ENCODE assay signal across 9 mouse cellular contexts in genomic region chr15:88247974-88248625, GRCm38 (mm10).
DNase-seq lines count a peak whose midpoint lies in the region; ATAC-seq and TF ChIP-seq lines count a peak whose summit lies in the region.
"Had no signal": no experiment of that assay in that cellular context is flagged by ENCODE, and none has a peak within 500 bp of the region (broad histone marks: within the 10 kb centered on the region; RNA-seq: fewer than 3 reads in every experiment).

No protein-coding gene starts in this region.

- no peak for TF ChIP-seq POLR2A in bone marrow, adult 2 months (IDR thresholded peaks at IDR 0.05; ENCODE audit: borderline replicate concordance, control insufficient read depth, low read depth, low read length)

- peak; percentile 12 to 19 for DNase-seq in B cell, adult 2 months
- peak; percentile 82 for DNase-seq in embryonic facial prominence, embryonic 14.5 days (ENCODE audit: low spot score)
- peak; percentile 85 for DNase-seq in heart, embryonic 10.5 days (ENCODE audit: low spot score)
- peak; percentile 81 to 96 for DNase-seq in kidney, postnatal 36 days
- DNase-seq in lung, adult 18-20 months: peak; percentile 65 to 74
- peak; percentile 60 for DNase-seq in retina, adult 2 months (ENCODE audit: low read depth, low spot score)
- peak; percentile 57 for DNase-seq in urinary bladder, postnatal 10 days (ENCODE audit: low spot score)

- 33% methylated on average over 14 of the region's 14 CpGs for WGBS in bone marrow, adult 2 months
- 23% methylated on average over 14 of the region's 14 CpGs for WGBS in embryonic facial prominence, embryonic 14.5 days
- 30% methylated on average over 14 of the region's 14 CpGs for WGBS in heart, embryonic 10.5 days

- H3K9ac ChIP-seq in embryonic facial prominence, embryonic 14.5 days (ENCODE audit: low read depth, low read length): no peak overlapping the region
- H3K9ac ChIP-seq: stomach, embryonic 15.5 days had no signal

- no peak overlapping the region for H3K4me3 ChIP-seq in bone marrow, adult 2 months (replicated peaks; ENCODE audit: control insufficient read depth, low read depth, low read length)
- H3K4me3 ChIP-seq in embryonic facial prominence, embryonic 14.5 days (ENCODE audit: low read depth, low read length): no peak overlapping the region
- no peak overlapping the region for H3K4me3 ChIP-seq in heart, embryonic 10.5 days
- H3K4me3 ChIP-seq: stomach, embryonic 15.5 days had no signal

- H3K4me2 ChIP-seq in embryonic facial prominence, embryonic 14.5 days (ENCODE audit: low read depth, low read length): no peak overlapping the region
- H3K4me2 ChIP-seq: stomach, embryonic 15.5 days had no signal

- H3K27me3 ChIP-seq in embryonic facial prominence, embryonic 14.5 days (replicated peaks; ENCODE audit: control insufficient read depth, insufficient read depth, low read length): no peaks in the 10 kb centered on the region
- H3K27me3 ChIP-seq in heart, embryonic 10.5 days (ENCODE audit: insufficient read depth, poor library complexity, severe bottlenecking): peaks cover 28% of the 10 kb centered on the region
- H3K27me3 ChIP-seq: stomach, embryonic 15.5 days had no signal

- no peak overlapping the region for H3K27ac ChIP-seq in bone marrow, adult 2 months (ENCODE audit: control insufficient read depth, insufficient read depth, low read depth, low read length, poor library complexity)
- H3K27ac ChIP-seq in embryonic facial prominence, embryonic 14.5 days (replicated peaks; ENCODE audit: low read depth, low read length): no peak overlapping the region
- H3K27ac ChIP-seq in heart, embryonic 10.5 days: no peak overlapping the region
- H3K27ac ChIP-seq: stomach, embryonic 15.5 days had no signal

- ATAC-seq in embryonic facial prominence, embryonic 14.5 days (ENCODE audit: low read depth): peak; percentile 86

- peak; percentile 55; the same call in 1 of the 2 replicates for TF ChIP-seq CTCF in bone marrow, adult 2 months (IDR thresholded peaks at IDR 0.05; ENCODE audit: control insufficient read depth, insufficient read depth, low read length)

- no peaks in the 10 kb centered on the region for H3K9me3 ChIP-seq in embryonic facial prominence, embryonic 14.5 days (ENCODE audit: control insufficient read depth, low read length)
- no peaks in the 10 kb centered on the region for H3K9me3 ChIP-seq in heart, embryonic 10.5 days
- H3K9me3 ChIP-seq: stomach, embryonic 15.5 days had no signal

- no peaks in the 10 kb centered on the region for H3K36me3 ChIP-seq in embryonic facial prominence, embryonic 14.5 days (ENCODE audit: control insufficient read depth, insufficient read depth, low read length)
- H3K36me3 ChIP-seq in heart, embryonic 10.5 days: no peaks in the 10 kb centered on the region
- H3K36me3 ChIP-seq: stomach, embryonic 15.5 days had no signal

- H3K4me1 ChIP-seq in bone marrow, adult 2 months (ENCODE audit: control insufficient read depth, insufficient read depth, low read length): no peaks in the 10 kb centered on the region
- no peaks in the 10 kb centered on the region for H3K4me1 ChIP-seq in embryonic facial prominence, embryonic 14.5 days (ENCODE audit: control insufficient read depth, insufficient read depth, low read length)
- H3K4me1 ChIP-seq in heart, embryonic 10.5 days: no peaks in the 10 kb centered on the region

Comparison
In these comparisons a context has a peak if more than half of its experiments do, and no peak if none do; other contexts are left out.
1. DNase-seq: peak in every context shown above with its lines; median percentile 88 in kidney, postnatal 36 days; 85 in heart, embryonic 10.5 days; 82 in embryonic facial prominence, embryonic 14.5 days; 70 in lung, adult 18-20 months; 60 in retina, adult 2 months; 57 in urinary bladder, postnatal 10 days; 16 in B cell, adult 2 months.